ENCODE assay signal across 10 mouse cellular contexts in the genomic region with DNA sequence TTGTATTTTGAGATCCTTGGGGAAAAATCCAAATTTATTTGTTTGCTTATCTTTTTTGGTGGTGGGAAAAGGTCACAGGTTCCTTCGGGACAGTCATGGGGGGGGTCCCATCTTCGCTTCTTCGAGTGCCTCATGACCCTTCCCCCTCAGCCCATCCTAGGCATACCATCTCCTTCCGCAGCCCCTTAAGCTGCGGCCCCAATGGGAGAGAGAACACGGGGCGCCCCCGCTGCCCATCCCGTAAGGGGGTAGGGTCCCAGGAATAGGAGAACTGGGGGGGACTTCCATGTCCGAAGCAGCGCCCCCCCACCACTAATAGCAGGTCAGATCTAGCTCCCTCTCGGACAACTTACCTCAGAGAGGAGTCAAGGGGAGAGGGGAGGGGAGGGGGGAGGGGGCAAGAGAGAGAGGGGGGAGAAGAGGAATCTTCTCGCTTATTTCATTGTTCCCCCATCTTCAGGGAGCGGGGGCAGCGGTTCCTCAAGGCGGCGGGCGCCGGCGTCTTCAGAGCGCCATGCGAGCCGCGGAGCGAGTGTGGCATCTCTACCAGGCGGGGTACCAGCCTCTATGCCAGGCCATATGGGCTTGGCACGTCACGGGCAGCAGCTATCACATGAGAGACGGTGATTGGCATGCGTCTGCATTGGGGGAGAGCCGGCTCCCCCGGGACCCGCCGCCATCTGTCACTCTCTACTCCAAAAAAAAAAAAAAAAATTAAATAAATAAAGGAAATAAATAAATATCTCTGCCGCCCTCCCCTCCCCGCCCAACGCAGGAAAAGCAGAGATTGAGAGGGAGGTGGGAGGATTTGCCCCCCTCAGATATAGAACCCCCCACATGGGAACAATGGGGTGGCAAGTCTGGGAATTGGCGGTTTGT. TPM values are rescaled to one million over a fixed set of nuclear protein-coding genes. Genes with fewer than 3 reads are reported as not detected.
DNase-seq lines count a peak whose midpoint lies in the region; ATAC-seq and TF ChIP-seq lines count a peak whose summit lies in the region.
"Had no signal": no experiment of that assay in that cellular context is flagged by ENCODE, and none has a peak within 500 bp of the region (broad histone marks: within the 10 kb centered on the region; RNA-seq: fewer than 3 reads in every experiment).

Gene Neurod2 (minus strand): TSS at position 568 of the 879 bp plus-strand sequence.

- peaks cover 28% of the 10 kb centered on the region for H3K4me1 ChIP-seq in heart, embryonic 10.5 days
- peaks cover 11% of the 10 kb centered on the region for H3K4me1 ChIP-seq in forebrain, postnatal 0 days (ENCODE audit: insufficient read depth)

- no peak within 1 kb of the TSS for H3K27ac ChIP-seq in heart, embryonic 10.5 days
- peak within 1 kb of the TSS; percentile 95 for H3K27ac ChIP-seq in forebrain, postnatal 0 days (ENCODE audit: low read depth, low read length)

- H3K9me3 ChIP-seq in heart, embryonic 10.5 days, result no peaks in the 10 kb centered on the region
- H3K9me3 ChIP-seq in forebrain, postnatal 0 days (ENCODE audit: low read length), result no peaks in the 10 kb centered on the region

- H3K4me3 ChIP-seq in heart, embryonic 10.5 days, result peak within 1 kb of the TSS; percentile 52
- H3K4me3 ChIP-seq in forebrain, postnatal 0 days (ENCODE audit: low read depth, low read length), result peak within 1 kb of the TSS; percentile 54
- H3K4me3 ChIP-seq: erythroblast, embryonic 14.5 days had no signal

- H3K27me3 ChIP-seq in heart, embryonic 10.5 days (ENCODE audit: insufficient read depth, poor library complexity, severe bottlenecking), result peaks cover 99% of the 10 kb centered on the region
- H3K27me3 ChIP-seq in forebrain, postnatal 0 days (ENCODE audit: insufficient read depth, low read length), result peaks cover 20% of the 10 kb centered on the region

- intact Hi-C loops in left cerebral cortex, postnatal 4 days (cut with DNase I), result no loop called here

- no peak for TF ChIP-seq CTCF in forebrain, postnatal 0 days (IDR thresholded peaks at IDR 0.05; ENCODE audit: low read depth)

- peak; percentile 85 for ATAC-seq in forebrain, postnatal 0 days
- ATAC-seq in activated CD4-positive, CD25-positive, alpha-beta regulatory T cell, adult 4 months, result no peak

- 2% methylated on average over 38 of the region's 38 CpGs for WGBS in heart, embryonic 10.5 days
- 1% methylated on average over 36 of the region's 38 CpGs for WGBS in forebrain, postnatal 0 days

- H3K9ac ChIP-seq in forebrain, postnatal 0 days, result peak within 1 kb of the TSS; percentile 84

- H3K4me2 ChIP-seq in forebrain, postnatal 0 days (ENCODE audit: low read depth), result peak within 1 kb of the TSS; percentile 45

- no peak for DNase-seq in heart, embryonic 10.5 days (ENCODE audit: low spot score)
- DNase-seq in heart, adult 8-10 months (ENCODE audit: low spot score), result no peak
- peak; percentile 81 for DNase-seq in brain, embryonic 18.5 days (ENCODE audit: low read depth, low spot score)
- DNase-seq in forebrain, postnatal 0 days, result peak; percentile 94
- peak; percentile 95 for DNase-seq in left cerebral cortex, postnatal 4 days
- peak; percentile 81 for DNase-seq in right cerebral cortex, postnatal 25 days
- DNase-seq in thymus, postnatal 0 days (ENCODE audit: low spot score), result no peak

- H3K36me3 ChIP-seq in heart, embryonic 10.5 days, result no peaks in the 10 kb centered on the region
- peaks cover 9% of the 10 kb centered on the region for H3K36me3 ChIP-seq in forebrain, postnatal 0 days (ENCODE audit: insufficient read depth)

RNA-seq across cellular contexts. Expression of gene Neurod2, which starts in this region (rescaled TPM):
- polyA plus RNA-seq in heart, embryonic 10.5 days (2016; fragmentation: Nextera tagmentation; extraction: Ambion mirVana), result not detected in 2 replicates
- total RNA-seq in heart, adult 8-10 months (2022), result not detected
- 133 and 140 TPM in 2 replicates for total RNA-seq in forebrain, postnatal 0 days (2014; rRNA removed)
- 74.9 and 77.3 TPM in 2 replicates for polyA plus RNA-seq in forebrain, postnatal 0 days (2015; fragmentation: Nextera tagmentation; extraction: Ambion mirVana)
- total RNA-seq in left cerebral cortex, postnatal 4 days (2021), result 100 to 1,000 TPM; 125 to 133 TPM
- not detected for polyA plus RNA-seq in activated CD4-positive, CD25-positive, alpha-beta regulatory T cell, adult 4 months (2017; shearing (Covaris generic))
- not detected in 2 replicates for polyA plus RNA-seq in thymus, postnatal 0 days (2015; fragmentation: Nextera tagmentation; extraction: Ambion mirVana)
- polyA plus RNA-seq: erythroblast, embryonic 14.5 days; spleen, adult 2 months had no signal

Comparison
In these comparisons a context has a peak if more than half of its experiments do, and no peak if none do; other contexts are left out.
1. RNA of gene Neurod2 (total RNA-seq): 125 to 133 TPM in left cerebral cortex, postnatal 4 days and 133 to 140 TPM in forebrain, postnatal 0 days; not detected in heart, adult 8-10 months; every median in the first group is over 100 times any median in the second.
2. RNA of gene Neurod2 (polyA plus RNA-seq): 74.9 to 77.3 TPM in forebrain, postnatal 0 days; not detected in thymus, postnatal 0 days, not detected in heart, embryonic 10.5 days and not detected in activated CD4-positive, CD25-positive, alpha-beta regulatory T cell, adult 4 months; every median in the first group is over 10 times any median in the second.
3. DNase-seq: peak in brain, embryonic 18.5 days (single experiment), forebrain, postnatal 0 days (single experiment), left cerebral cortex, postnatal 4 days (single experiment) and right cerebral cortex, postnatal 25 days (single experiment); none in heart, embryonic 10.5 days (single experiment), heart, adult 8-10 months (single experiment) and thymus, postnatal 0 days (single experiment).